In the genomic region with DNA sequence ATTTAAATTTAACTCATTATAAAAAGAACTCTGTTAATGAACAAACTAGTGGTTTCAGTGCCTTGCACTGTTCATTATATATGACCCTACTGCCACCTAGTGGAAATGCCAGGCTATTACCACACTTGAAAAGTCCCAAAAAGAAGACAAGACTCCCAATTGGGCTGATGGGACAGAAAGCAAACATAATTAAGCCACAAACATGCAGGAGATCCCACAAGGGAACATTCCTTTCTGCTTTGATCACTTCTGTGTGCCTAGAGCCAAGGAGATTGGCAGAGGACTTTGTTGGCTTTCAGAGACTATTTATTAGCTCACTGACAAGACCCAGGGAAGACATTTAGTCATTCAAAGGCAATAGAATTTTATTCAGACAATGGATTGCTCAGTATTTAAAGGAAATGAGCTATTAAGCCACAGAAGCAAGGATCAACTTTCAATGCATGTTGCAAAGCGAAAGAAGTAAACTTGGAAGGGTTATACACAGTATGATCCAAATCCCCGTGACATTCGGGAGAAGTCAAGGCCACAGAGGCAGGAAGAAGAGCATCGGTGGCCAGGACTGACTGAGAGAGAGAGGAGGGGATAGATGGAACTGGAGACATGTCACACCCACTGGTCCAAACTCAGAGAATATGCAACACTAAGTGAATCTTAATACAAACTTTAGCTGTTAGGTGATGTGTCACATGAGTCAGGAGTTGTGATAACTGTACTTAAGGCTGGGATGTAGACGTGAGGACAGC, we compare ENCODE assay signal across 8 mouse cellular contexts. TPM values are rescaled to one million over a fixed set of nuclear protein-coding genes. Genes with fewer than 3 reads are reported as not detected.
DNase-seq lines count a peak whose midpoint lies in the region; ATAC-seq lines count a peak whose summit lies in the region.

No protein-coding gene starts in this region.

- no peak overlapping the region for H3K4me3 ChIP-seq in forebrain, embryonic 15.5 days
- no peak overlapping the region for H3K4me3 ChIP-seq in limb, embryonic 11.5 days (ENCODE audit: low read depth, low read length)

- no peak overlapping the region for H3K27ac ChIP-seq in forebrain, embryonic 15.5 days (replicated peaks)
- H3K27ac ChIP-seq in limb, embryonic 11.5 days (replicated peaks; ENCODE audit: low read depth, low read length) = no peak overlapping the region

- 65% methylated on average over 5 of the region's 5 CpGs for WGBS in forebrain, embryonic 15.5 days
- WGBS in limb, embryonic 11.5 days = 78% methylated on average over 5 of the region's 5 CpGs

- H3K9ac ChIP-seq in forebrain, embryonic 15.5 days (replicated peaks) = no peak overlapping the region
- H3K9ac ChIP-seq in limb, embryonic 11.5 days (ENCODE audit: low read length) = no peak overlapping the region

- no peaks in the 10 kb centered on the region for H3K27me3 ChIP-seq in forebrain, embryonic 15.5 days
- no peaks in the 10 kb centered on the region for H3K27me3 ChIP-seq in limb, embryonic 11.5 days (ENCODE audit: control insufficient read depth, insufficient read depth, low read length)

- H3K4me1 ChIP-seq in forebrain, embryonic 15.5 days = no peaks in the 10 kb centered on the region
- H3K4me1 ChIP-seq in limb, embryonic 11.5 days (ENCODE audit: control insufficient read depth, insufficient read depth, low read length) = peaks cover 5% of the 10 kb centered on the region; the same call in 1 of the 2 replicates

- no peak overlapping the region for H3K4me2 ChIP-seq in forebrain, embryonic 15.5 days (replicated peaks)
- H3K4me2 ChIP-seq in limb, embryonic 11.5 days (ENCODE audit: low read depth, severe bottlenecking) = no peak overlapping the region

- peaks cover 3% of the 10 kb centered on the region; the same call in 1 of the 2 replicates for H3K9me3 ChIP-seq in forebrain, embryonic 15.5 days
- peaks cover 2% of the 10 kb centered on the region; the same call in 1 of the 2 replicates for H3K9me3 ChIP-seq in limb, embryonic 11.5 days (ENCODE audit: control insufficient read depth, low read length)

- peak; percentile 77 for ATAC-seq in forebrain, embryonic 15.5 days (replicated peaks)
- ATAC-seq in limb, embryonic 11.5 days (ENCODE audit: insufficient number of reproducible peaks, low FRiP score, low TSS enrichment, low read depth) = no peak

- DNase-seq in urinary bladder, postnatal 36 days (ENCODE audit: low spot score in 2 of 2) = peak; percentile 24 to 33
- no peak for DNase-seq in urinary bladder, postnatal 10 days (ENCODE audit: low spot score)
- peak; percentile 25 for DNase-seq in cerebellum, adult 11-12 months
- peak; percentile 52 for DNase-seq in kidney, adult 18-20 months
- peak; percentile 72 for DNase-seq in limb, embryonic 11.5 days (ENCODE audit: low spot score)
- DNase-seq in natural killer cell, adult 2 months (ENCODE audit: low spot score in 2 of 2) = peak; percentile 24 to 39
- DNase-seq in thymus, postnatal 4 days = peak; percentile 47

- H3K36me3 ChIP-seq in forebrain, embryonic 15.5 days = no peaks in the 10 kb centered on the region
- no peaks in the 10 kb centered on the region for H3K36me3 ChIP-seq in limb, embryonic 11.5 days (ENCODE audit: control insufficient read depth, insufficient read depth, low read length)

RNA-seq across cellular contexts. Expression of gene Smyd3, which starts 40.5 kb away (rescaled TPM):
- polyA plus RNA-seq in forebrain, embryonic 15.5 days (2015; fragmentation: Nextera tagmentation; extraction: Ambion mirVana) = 23.9 and 25.8 TPM in 2 replicates
- 22.9 and 25.6 TPM in 2 replicates for polyA plus RNA-seq in limb, embryonic 11.5 days (2014; fragmentation: Nextera tagmentation; extraction: Ambion mirVana)
